Mouse (Mus musculus) layer of hippocampus, adult 2 months (tissue): ENCODE measurements around the gene Vmn2r81. TPM values are rescaled to one million over a fixed set of nuclear protein-coding genes. Genes with fewer than 3 reads are reported as not detected.
"Not testable (repeated sequence)": the region's sequence is repeated elsewhere in the genome, so short reads cannot be mapped to it uniquely, and the experiment has no call there.

Source experiments
- DNase-seq, 2 experiments: peaks; one replicate each; pipeline ENCODE4 v3.0.0; 2022; ENCODE audit warnings: low spot score in 2 of 2
- H3K27ac ChIP-seq: fragments of 200-600 bp; 2 replicates; pipeline ENCODE4 v1.8.1; 2022
- H3K4me3 ChIP-seq: fragments of 200-600 bp; 2 replicates; pipeline ENCODE4 v1.8.1; 2022; ENCODE audit warnings: mild to moderate bottlenecking
- CTCF ChIP-seq: fragments of 200-600 bp; conservative IDR thresholded peaks from 2 replicates; pipeline ENCODE4 v1.8.1; 2022; ENCODE audit warnings: antibody characterized with exemption, mild to moderate bottlenecking, moderate library complexity
- long read RNA-seq, 2 experiments: library from polyadenylated mRNA; stranded (forward); transcript quantifications; one replicate each; pipeline ENCODE4 v2.0.0; 2021; ENCODE audit warnings: borderline mapping rate in 2 of 2
- total RNA-seq, 2 experiments: library from RNA; stranded (reverse); gene quantifications; 2 replicates each; pipeline ENCODE4 v1.2.3; 2021

The Vmn2r81 gene
- total RNA-seq = not detected
- long read RNA-seq, experiment 1 = 0 reads
- long read RNA-seq, experiment 2 = 0 reads

DNA sequence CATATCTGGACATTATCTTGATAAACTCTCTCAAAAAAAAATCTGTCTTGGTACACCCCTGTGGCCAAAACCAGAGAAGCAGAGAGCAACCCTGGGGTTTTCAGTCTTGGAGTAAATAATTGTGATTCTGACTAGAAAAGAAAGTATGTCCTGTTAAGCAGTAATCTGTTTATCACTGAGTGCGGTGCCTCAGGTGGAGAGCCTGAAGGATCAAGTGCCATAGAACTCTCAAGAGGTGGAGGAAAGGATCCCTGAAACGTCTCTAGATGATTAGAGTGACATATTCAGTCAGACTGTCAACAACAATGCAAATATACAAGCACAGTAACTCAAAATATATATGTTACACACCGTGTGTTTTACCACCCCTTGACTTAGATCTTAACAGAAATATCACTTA is at the start of gene Vmn2r81:
Vmn2r81 (plus strand) TSS at position 301 of the 400 bp plus-strand sequence.
- H3K4me3 ChIP-seq, H3K27ac ChIP-seq, DNase-seq: not testable (repeated sequence)

DNA sequence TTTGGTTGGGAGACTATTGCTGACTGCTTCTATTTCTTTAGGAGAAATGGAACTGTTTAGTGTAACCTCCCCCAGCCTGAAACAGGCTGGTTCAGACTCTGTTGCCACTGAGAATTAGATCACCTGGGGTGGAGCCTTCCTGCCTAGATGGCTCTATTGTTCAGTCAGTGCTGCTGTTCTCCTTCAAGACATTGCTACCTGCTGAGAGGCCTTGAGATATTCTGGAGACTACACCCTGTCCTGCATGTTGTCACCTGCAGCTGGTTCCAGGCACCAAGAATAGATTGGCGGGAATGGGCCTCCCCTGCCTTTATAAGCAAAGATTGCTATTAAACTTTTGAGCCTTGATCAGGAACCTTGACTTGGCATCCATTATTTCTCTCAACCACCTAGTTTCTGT is 47.5 kb upstream of the Vmn2r81 start:
- DNase-seq, H3K27ac ChIP-seq, H3K4me3 ChIP-seq: not testable (repeated sequence)

DNA sequence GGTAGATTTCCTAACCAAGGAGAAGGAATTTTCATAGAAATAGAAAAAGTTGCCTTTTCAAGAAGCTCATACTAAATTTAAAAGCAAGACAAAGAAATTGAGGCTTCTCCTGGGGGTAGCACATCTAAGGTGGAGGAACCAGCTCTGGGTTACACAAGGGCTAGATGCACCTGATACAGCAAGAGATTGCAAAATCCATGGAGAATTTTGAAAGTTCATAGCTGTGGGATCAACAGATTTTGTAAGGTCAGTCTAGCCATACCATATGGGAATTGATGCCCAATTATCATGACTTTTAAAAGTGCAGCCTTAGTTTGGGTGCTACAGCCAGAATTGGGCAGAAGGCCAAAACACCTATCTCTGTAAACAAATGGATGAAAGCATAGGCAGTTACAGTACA is 27.1 kb upstream of the Vmn2r81 start:
- no peak overlapping the region for H3K4me3 ChIP-seq
- TF ChIP-seq CTCF = no peak
- DNase-seq = no peak
- H3K27ac ChIP-seq = no peak overlapping the region

DNA sequence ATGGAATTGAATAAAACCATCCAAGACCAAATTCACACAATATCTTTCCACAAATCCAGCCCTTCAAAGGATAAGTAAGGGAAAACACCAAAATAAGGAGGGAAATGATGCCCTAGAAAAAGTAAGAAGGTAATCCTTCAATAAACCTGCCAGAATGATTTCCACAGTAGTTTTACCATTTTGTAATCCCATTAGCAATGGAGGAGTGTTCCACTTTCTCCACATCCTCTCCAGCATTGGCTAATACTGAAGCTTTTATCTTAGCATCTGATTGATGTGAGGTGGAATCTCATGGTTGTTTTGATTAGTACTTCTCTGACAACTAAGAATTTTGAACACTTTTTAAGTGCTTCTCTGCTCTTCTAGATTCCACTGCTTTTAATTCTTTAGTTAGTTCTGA is 25.9 kb upstream of the Vmn2r81 start:
- no peak overlapping the region for H3K27ac ChIP-seq
- TF ChIP-seq CTCF = no peak
- no peak for DNase-seq
- no peak overlapping the region for H3K4me3 ChIP-seq

DNA sequence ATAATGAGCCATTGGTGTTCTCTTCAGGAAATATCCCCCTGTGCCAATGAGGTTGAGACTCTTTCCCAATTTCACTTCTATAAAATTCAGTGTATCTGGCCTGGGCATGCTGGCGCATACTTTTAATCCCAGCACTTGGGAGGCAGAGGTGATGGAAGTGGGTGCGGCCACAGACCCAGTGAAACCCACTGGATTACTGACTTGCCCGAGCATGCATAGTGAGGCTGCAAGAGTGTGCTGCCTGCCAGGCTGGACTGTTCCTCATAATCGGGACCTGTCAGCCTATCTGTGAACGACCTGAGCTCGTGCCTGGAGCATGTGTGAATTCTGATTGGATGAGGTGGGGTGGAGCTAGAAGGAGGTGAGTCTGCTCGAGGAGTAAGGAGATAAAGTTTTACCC is 25.3 kb upstream of the Vmn2r81 start:
- no peak for TF ChIP-seq CTCF
- Histone ChIP-seq H3K4me3 (no peak overlapping the region), H3K27ac (no peak overlapping the region)
- no peak for DNase-seq

DNA sequence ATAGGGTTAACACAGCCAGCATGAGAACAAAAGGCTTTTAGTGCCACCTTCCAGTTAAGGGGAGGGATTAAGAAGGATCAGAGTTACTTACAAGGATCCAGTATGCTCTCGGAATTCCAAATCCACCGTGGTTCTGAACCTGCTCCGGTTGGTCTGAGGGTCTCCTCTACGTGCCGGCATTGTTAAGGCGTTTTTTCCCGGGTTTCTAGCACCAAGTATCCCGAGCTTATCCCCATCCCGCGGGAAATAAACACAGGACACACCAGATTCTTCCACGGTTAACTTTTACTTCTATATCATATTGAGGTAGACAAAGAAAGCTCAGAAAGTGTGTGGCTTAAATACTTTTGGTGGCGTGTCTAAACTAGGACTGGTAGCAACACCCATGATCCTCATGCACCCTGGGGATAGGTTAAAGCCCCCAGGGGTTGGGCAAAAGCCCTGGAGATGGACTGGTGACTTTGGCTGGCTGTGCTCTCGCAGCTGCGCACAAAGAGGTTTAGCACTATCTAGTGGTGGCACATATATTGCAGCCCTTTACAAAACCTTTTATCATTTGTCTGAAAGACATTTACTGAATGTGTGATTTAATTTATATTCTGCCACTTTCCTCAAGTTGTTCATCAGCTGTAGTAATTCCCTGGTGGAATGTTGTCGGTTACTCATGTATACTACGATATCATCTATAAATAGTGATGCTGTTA is 74.7 kb downstream of the Vmn2r81 start:
- TF ChIP-seq CTCF = peak; percentile 59
- H3K4me3 ChIP-seq, DNase-seq, H3K27ac ChIP-seq: not testable (repeated sequence)

DNA sequence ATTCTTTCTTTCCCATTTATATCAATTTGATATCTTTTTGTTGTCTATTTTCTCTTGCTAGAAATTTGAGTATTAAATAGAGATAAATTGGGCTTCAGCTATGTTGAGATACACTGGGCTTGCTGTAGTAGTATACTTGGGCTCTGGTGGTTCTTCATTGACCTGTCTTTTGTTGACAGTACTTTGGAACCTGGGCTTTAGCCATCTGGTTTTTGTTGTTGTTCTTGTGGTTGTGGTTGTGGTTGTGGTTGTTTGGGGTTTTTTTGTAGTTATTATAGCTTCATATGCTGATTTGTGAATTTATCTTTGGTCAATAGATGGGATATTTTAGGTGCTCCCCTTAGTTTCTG is 75.2 kb downstream of the Vmn2r81 start:
- no peak for DNase-seq
- no peak overlapping the region for H3K4me3 ChIP-seq
- TF ChIP-seq CTCF = no peak
- H3K27ac ChIP-seq = no peak overlapping the region

Other genes with a start within 250 kb of the Vmn2r81 start
- not detected for gene Olfr1351, start 235.2 kb upstream of the Vmn2r81 start, total RNA-seq
- gene Olfr57, start 219.0 kb upstream of the Vmn2r81 start, total RNA-seq = not detected
- gene 2610008E11Rik, start 150.1 kb upstream of the Vmn2r81 start, total RNA-seq = 10 to 100 TPM; 22.3 to 28.0 TPM
- not detected for gene Vmn2r80, start 98.9 kb upstream of the Vmn2r81 start, total RNA-seq
- not detected for gene Vmn2r82, start 108.8 kb downstream of the Vmn2r81 start, total RNA-seq
- gene Vmn2r83, start 221.0 kb downstream of the Vmn2r81 start, total RNA-seq = not detected